Mouse (Mus musculus) liver, adult (tissue): ENCODE measurements around the gene Ccng2.

ENCODE experiments used
- GATA4 ChIP-seq: IDR thresholded peaks from 2 replicates; pipeline ENCODE4 v1.6.1; 2014; ENCODE audit warnings: mild to moderate bottlenecking, low read length; ENCODE audit not compliant: insufficient replicate concordance

The Ccng2 gene

DNA sequence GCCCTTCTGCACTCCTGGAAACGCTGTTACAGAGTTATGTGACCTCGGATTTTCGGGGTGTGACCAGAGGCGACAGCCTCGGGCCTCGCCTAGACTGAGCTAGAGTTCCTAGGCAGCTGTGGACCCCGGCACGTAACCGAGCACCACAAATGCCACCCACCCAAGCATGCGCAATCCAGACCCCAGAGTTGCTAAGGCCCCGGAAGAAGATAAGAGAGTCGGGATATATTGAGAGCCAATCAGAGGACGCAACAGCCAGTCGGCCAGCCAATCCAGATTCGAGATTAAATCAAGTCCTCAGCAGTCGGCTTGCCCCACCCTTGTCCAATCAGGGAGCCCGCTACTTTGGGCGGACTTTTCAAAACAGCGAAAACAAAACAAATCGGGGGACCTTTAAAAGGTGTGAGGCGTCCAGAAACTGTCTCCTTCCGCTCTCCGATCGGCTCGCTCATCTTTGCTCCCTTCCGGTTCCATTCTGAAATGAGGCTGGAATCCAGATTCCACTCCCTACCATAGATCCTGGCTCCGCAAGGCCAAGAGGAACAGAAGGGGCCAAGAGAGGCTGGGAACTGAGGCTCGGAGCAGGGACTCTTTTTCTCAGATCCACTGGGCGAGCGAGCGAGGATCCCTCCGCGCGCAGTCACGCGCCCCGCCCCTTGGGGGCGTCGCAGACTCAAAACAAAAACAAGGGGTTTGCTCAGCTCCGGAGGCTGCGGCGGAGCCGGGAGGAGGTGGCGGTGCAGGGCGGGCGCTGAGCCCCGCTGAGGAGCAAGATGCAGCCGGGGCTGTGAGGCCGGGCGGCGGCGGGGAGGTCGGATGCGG, at the start of gene Ccng2:
Gene Ccng2 (plus strand): TSS at position 375 of the 822 bp plus-strand sequence.
- peak; percentile 95 for TF ChIP-seq GATA4

- no peak for TF ChIP-seq GATA4
These were observed 48.7 kb upstream of the Ccng2 start for GRCm38 (mm10) chr5:93218375-93218774.

GRCm38 (mm10) chr5:93221661-93222060, 45.4 kb upstream of the Ccng2 start:
- no peak for TF ChIP-seq GATA4

- TF ChIP-seq GATA4, result no peak
These were observed 42.5 kb upstream of the Ccng2 start for GRCm38 (mm10) chr5:93224549-93224948.

- TF ChIP-seq GATA4, result no peak
These were observed 39.9 kb upstream of the Ccng2 start for GRCm38 (mm10) chr5:93227157-93227556.

GRCm38 (mm10) chr5:93229527-93229926, 37.5 kb upstream of the Ccng2 start:
- TF ChIP-seq GATA4, result no peak

DNA sequence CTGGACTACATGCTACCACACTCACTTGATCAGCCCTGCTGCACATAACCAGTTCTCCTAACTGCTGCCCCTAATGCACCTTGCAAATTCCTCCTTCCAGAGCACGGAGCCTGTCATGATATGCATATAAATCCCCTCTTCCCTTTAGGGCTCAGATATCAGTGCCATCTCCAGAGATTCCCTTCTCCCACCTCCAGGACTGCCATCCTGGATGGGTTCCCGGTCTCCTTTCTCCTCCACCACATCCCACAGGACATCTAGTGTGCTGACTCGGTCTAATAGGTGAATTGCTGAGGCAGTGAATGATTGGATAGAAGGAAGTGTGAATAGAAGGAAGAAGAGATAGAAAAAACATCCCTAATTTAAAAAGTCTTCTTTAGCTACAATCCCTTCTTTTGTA, 35.3 kb upstream of the Ccng2 start:
- TF ChIP-seq GATA4, result no peak

- TF ChIP-seq GATA4, result no peak
These were observed 34.2 kb upstream of the Ccng2 start for GRCm38 (mm10) chr5:93232838-93233237.

DNA sequence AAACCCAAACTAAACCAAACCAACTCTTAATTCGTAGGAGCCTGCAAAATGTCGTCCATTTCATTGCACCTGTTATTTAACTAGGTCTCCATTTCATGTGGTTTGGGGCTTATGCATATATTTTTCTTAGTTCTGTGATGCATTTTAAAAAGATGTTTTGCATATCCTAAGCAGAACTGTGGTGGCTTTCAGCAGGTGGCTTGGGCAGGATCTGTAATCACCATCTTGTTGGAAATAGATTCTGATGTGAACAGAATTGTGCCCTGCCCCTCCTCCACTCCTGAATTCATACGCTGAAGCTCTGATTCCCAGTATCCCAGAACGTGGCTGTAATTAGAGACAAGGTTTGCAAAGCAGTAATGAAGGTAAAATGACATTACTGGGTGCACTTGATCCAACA, 32.9 kb upstream of the Ccng2 start:
- no peak for TF ChIP-seq GATA4

DNA sequence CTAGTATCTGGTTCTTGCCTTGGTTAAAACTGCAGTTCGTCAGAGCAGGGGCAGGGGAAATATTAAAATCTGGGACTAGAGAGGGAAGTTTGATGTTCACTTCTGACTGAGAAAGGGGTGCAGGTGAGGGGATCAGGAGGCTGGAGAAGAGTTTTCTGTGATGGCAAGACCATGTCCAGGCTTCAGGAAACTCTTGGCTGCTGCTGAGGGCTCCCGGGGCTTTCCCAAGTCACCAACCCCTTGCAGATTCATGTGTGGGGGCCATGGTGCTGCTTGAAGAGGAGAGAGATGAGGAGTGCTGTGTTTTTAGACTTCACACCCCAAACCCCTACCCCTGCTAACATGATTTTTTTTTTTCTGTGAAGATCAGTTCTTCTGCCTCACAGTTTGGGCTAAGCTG, 32.5 kb upstream of the Ccng2 start:
- TF ChIP-seq GATA4, result no peak

GRCm38 (mm10) chr5:93235888-93236287, 31.2 kb upstream of the Ccng2 start:
- TF ChIP-seq GATA4, result no peak

GRCm38 (mm10) chr5:93236541-93236940, 30.5 kb upstream of the Ccng2 start:
- no peak for TF ChIP-seq GATA4

- TF ChIP-seq GATA4, result no peak
These were observed 27.2 kb upstream of the Ccng2 start for GRCm38 (mm10) chr5:93239590-93240544.

DNA sequence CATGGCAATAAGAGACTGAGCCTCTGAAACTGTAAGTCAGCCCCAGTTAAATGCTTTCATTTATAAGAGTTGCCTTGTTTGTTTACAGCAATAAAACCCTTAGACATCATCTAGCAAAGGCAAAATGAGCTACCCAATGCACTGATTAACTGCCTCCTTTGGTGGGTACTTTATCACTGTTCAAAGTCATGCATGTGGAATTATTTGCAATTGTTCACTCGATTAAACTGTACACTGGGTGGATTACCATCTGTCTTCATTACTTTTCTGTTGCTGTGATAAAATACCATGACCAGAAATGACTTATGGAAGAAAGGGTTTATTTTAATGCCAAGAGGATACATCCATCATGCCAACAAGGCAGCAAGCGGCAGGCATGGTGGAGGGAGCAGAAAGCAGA, 21.8 kb upstream of the Ccng2 start:
- TF ChIP-seq GATA4, result no peak

GRCm38 (mm10) chr5:93249940-93250578, 17.0 kb upstream of the Ccng2 start:
- TF ChIP-seq GATA4, result no peak
